Mouse (Mus musculus) stomach, embryonic 14.5 days (tissue): ENCODE measurements around the gene Itga5. TPM values are rescaled to one million over a fixed set of nuclear protein-coding genes. Genes with fewer than 3 reads are reported as not detected.

Source experiments
- ATAC-seq: fragments of 200-750 bp; cut with Nextera tagmentation; 2 replicates; pipeline ENCODE4 v1.8.0; 2017; ENCODE audit warnings: low read depth, moderate TSS enrichment; ENCODE audit not compliant: insufficient number of reproducible peaks, insufficient read depth, low FRiP score
- H3K27ac ChIP-seq: fragments of 300-500 bp; sonication (generic); 2 replicates; pipeline ENCODE4 v1.5.1; 2014; ENCODE audit warnings: mild to moderate bottlenecking, low read length, moderate library complexity, mixed read lengths
- H3K27me3 ChIP-seq: fragments of 300-500 bp; sonication (generic); 2 replicates; pipeline ENCODE4 v1.6.1; 2014; ENCODE audit warnings: low read length, control low read depth, mixed read lengths; ENCODE audit not compliant: control insufficient read depth, insufficient read depth
- H3K36me3 ChIP-seq: fragments of 300-500 bp; sonication (generic); 2 replicates; pipeline ENCODE4 v1.6.1; 2014; ENCODE audit warnings: mild to moderate bottlenecking, control low read depth, low read length, moderate library complexity, mixed read lengths; ENCODE audit not compliant: control insufficient read depth, insufficient read depth
- H3K4me1 ChIP-seq: fragments of 300-500 bp; sonication (generic); 2 replicates; pipeline ENCODE4 v1.6.1; 2014; ENCODE audit warnings: low read length, control low read depth, mixed read lengths; ENCODE audit not compliant: control insufficient read depth, insufficient read depth
- H3K4me2 ChIP-seq: fragments of 300-500 bp; sonication (generic); replicated peaks from 2 replicates; pipeline ENCODE4 v1.6.1; 2014; ENCODE audit warnings: low read depth, low read length, control low read depth
- H3K4me3 ChIP-seq: fragments of 300-500 bp; sonication (generic); 2 replicates; pipeline ENCODE4 v1.5.1; 2014; ENCODE audit warnings: low read depth, low read length, control low read depth
- H3K9ac ChIP-seq: fragments of 300-500 bp; sonication (generic); replicated peaks from 2 replicates; pipeline ENCODE4 v1.6.1; 2014; ENCODE audit warnings: low read depth, mild to moderate bottlenecking, control low read depth, low read length, moderate library complexity, mixed read lengths
- H3K9me3 ChIP-seq: fragments of 300-500 bp; sonication (generic); 2 replicates; pipeline ENCODE4 v1.6.1; 2016; ENCODE audit warnings: low read depth, low read length, control low read depth; ENCODE audit not compliant: control insufficient read depth
- WGBS: fragments of 180-500 bp; shearing (Covaris S2); extraction: QIAGEN DNeasy Blood & Tissue Kit; methylation state at CpG from one replicate; pipeline ENCODE4 v1.1.7; 2014; 5-methylcytosine and 5-hydroxymethylcytosine counted together
- polyA plus RNA-seq: library from polyadenylated mRNA; unstranded; fragments of >200 nt; fragmentation: Nextera tagmentation; extraction: Ambion mirVana; gene quantifications from 2 replicates; pipeline ENCODE4 v1.2.1, GENCODE M21; 2014

The Itga5 gene
- polyA plus RNA-seq, 1 experiment from 2014 or later, result 67.5 TPM

DNA sequence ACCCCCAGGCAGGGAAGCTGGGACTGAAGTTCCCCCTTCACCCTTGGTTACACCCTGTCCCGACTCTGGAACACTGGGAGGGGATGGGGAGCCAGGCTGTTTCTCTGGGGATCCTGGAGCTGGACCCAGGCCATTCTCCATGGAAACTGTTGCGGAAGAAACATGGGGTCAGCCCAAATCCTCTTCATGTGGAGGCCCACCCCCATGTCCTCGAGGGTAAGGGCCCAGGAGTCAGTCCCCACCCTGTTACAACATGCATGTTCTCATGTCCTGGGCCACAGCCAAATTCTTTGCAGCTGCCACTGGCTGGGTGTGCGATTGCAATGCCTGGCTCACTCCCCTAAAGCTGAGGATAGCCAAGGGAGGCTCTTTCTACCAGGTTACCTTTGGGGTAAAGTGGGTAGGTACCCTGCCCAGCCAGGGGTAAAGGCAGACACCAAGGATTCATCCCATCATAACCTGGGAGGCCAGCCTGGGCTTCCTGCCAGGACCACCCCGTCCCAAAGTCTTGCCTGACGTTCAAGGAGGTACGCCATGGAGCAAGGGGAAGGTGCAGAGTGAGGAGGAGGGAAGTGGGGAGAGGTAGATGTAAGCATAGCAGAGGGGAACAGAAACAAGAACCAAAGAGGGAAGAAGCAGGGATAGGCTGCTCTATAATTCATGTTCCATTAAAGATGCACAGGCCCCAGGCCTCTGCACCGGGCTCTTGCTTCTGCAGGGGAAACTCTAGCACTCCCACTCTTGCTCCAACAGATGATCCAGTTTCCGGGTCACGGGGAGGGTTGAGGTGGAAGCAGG, 50.4 kb downstream of the Itga5 start:
- 68% methylated on average over 10 of the region's 10 CpGs for WGBS

GRCm38 (mm10) chr15:103315011-103315502, 51.5 kb downstream of the Itga5 start:
- WGBS, result 5% methylated on average over 18 of the region's 18 CpGs
- ATAC-seq, result peak; percentile 53; the same call in 1 of the 2 replicates
- H3K27ac ChIP-seq, result no peak overlapping the region
- H3K36me3 ChIP-seq, result peaks cover 10% of the 10 kb centered on the region; the same call in 1 of the 2 replicates
- H3K27me3 ChIP-seq, result no peaks in the 10 kb centered on the region
- peak overlapping the region; percentile 18 for H3K4me3 ChIP-seq
- H3K4me2 ChIP-seq, result peak overlapping the region; percentile 46
- peaks cover 23% of the 10 kb centered on the region; the same call in 1 of the 2 replicates for H3K4me1 ChIP-seq
- no peaks in the 10 kb centered on the region for H3K9me3 ChIP-seq
- H3K9ac ChIP-seq, result no peak overlapping the region

More for the DNA sequence above, 50.4 kb downstream of the Itga5 start:
- Histone ChIP-seq H3K9me3 (no peaks in the 10 kb centered on the region), H3K4me1 (peaks cover 23% of the 10 kb centered on the region; the same call in 1 of the 2 replicates), H3K9ac (no peak overlapping the region), H3K4me2 (no peak overlapping the region), H3K27ac (no peak overlapping the region), H3K4me3 (no peak overlapping the region), H3K27me3 (no peaks in the 10 kb centered on the region), H3K36me3 (peaks cover 10% of the 10 kb centered on the region; the same call in 1 of the 2 replicates)
- no peak for ATAC-seq

DNA sequence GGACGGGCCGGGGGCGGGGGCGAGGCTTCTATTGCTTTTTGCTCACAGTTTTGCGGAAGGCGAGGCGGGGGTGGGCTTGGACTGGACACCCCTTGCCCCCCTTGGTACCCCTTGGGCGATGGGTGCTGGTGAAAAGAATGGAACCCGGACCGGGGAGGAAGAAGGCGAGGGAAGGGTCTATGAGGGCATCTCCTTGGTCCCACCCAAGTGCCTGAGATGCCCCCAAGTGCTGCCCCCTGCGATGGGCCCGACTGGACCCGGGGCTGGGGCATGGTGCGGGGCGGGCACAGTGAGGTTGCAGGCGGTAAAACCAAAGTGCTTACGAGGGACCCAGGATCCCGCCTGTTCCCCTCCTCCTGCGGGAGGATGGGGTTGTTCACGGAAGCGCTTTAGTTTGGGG, 52.4 kb downstream of the Itga5 start:
- H3K4me2 ChIP-seq, result peak overlapping the region; percentile 46
- no peaks in the 10 kb centered on the region for H3K27me3 ChIP-seq
- no peak for ATAC-seq
- no peak overlapping the region for H3K27ac ChIP-seq
- H3K9ac ChIP-seq, result no peak overlapping the region
- H3K4me3 ChIP-seq, result peak overlapping the region; percentile 18; the same call in 1 of the 2 replicates
- H3K9me3 ChIP-seq, result no peaks in the 10 kb centered on the region
- H3K36me3 ChIP-seq, result peaks cover 10% of the 10 kb centered on the region; the same call in 1 of the 2 replicates
- peaks cover 23% of the 10 kb centered on the region; the same call in 1 of the 2 replicates for H3K4me1 ChIP-seq
- WGBS, result 52% methylated on average over 22 of the region's 22 CpGs

DNA sequence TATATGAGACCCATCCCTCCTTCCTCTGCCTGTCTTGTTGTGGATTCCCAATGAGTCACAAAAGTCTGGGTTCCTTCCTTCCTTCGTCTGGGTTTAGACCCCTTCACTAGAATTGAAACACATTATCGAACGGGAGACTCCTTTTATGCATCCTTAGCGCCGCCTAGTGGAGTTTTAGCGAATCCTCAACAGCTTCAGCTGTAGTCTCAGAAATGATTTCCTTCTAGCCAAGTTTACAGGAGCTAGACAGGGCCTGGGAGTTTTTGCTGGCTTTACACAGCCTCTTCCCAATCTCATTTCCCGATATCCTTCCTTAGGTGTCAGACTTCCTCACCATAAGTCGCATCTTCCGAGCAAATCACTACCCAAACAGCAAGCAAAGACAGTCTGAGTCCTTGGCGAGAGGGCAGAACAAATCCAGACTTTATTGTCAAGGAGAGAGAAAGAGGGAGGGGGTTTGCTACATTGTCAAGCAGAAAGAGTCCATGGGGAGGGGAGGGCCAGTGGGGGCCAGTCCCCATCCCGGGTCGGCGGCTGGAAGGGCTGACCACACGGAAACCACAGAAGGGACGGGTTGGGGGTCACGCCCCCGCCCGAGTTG, 53.0 kb downstream of the Itga5 start:
- no peaks in the 10 kb centered on the region for H3K27me3 ChIP-seq
- no peaks in the 10 kb centered on the region for H3K9me3 ChIP-seq
- 19% methylated on average over 18 of the region's 18 CpGs for WGBS
- H3K9ac ChIP-seq, result no peak overlapping the region
- H3K4me1 ChIP-seq, result peaks cover 23% of the 10 kb centered on the region; the same call in 1 of the 2 replicates
- H3K4me2 ChIP-seq, result peak overlapping the region; percentile 46; the same call in 1 of the 2 replicates
- ATAC-seq, result no peak
- H3K27ac ChIP-seq, result no peak overlapping the region
- H3K4me3 ChIP-seq, result no peak overlapping the region
- H3K36me3 ChIP-seq, result peaks cover 10% of the 10 kb centered on the region; the same call in 1 of the 2 replicates

DNA sequence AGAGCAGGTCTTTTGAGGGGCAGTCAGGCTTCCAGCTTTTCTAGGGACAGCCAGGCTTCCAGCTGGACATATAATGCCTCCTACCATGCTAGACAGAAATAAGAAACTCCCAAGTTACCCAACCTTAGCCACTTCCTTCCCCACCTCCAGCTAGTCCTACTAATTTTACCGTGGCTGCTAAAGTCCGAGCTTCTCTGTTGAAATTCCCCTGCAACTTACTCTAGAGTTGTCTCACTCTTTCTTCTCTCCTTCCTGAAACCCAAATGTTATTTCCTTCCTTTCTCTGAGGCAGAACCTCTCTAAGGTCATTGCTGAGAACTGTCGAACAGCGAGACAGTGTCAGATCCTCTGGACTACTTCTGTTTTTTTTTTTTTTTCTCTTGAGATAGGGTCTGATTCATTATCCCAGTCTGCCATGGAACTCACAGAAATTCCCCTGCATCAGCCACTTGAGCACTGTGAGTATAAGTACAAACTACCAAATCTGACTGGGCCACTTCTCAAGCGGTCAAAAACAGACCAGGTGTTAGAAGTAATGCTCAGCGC, 56.1 kb downstream of the Itga5 start, which contains the start of gene Gpr84:
Gene Gpr84, minus strand, starts transcription at position 248 of the 546 bp plus-strand sequence.
- Histone ChIP-seq H3K4me1 (peaks cover 33% of the 10 kb centered on the region), H3K27ac (no peak within 1 kb of the TSS; the same call in 1 of the 2 replicates), H3K9ac (no peak within 1 kb of the TSS), H3K36me3 (no peaks in the 10 kb centered on the region), H3K4me3 (no peak within 1 kb of the TSS), H3K9me3 (no peaks in the 10 kb centered on the region), H3K4me2 (no peak within 1 kb of the TSS), H3K27me3 (no peaks in the 10 kb centered on the region)
- no peak for ATAC-seq
- 60% methylated on average over 6 of the region's 6 CpGs for WGBS

DNA sequence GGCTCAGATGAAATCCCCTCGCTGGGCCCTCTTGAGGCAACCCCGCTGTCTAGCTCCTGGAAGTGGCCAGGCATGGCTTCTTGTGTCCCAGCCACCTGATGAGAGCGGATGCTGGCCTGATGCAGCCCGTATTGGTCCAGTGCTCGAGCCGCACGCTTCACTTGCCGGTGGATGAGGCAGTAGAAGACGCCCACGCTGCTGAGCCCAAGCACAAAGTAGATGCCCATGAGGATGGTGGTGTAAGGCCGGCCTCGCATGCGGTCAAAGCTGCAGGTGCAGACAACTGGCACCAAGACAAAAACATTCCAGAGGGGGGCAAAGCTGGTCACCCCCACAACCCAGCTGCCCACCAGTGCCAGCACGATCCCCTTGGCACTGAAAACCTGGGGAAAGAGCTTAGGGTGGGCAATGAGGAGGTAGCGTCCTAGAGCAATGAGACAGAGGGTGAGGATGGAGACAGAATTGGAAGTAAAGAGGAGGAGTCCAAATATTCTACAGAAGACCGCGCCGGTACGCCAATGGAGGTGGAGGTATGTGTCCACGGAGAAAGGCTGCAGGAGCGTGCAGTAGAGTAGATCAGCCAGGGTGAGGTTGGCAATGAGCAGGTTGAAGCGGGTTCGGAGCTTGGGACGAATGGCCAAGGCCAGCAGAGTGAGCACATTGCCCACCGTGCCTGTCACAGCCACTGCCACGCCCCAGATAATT, 57.5 kb downstream of the Itga5 start:
- 65% methylated on average over 26 of the region's 26 CpGs for WGBS
- Histone ChIP-seq H3K4me2 (peak overlapping the region; percentile 35), H3K27ac (no peak overlapping the region; the same call in 1 of the 2 replicates), H3K36me3 (no peaks in the 10 kb centered on the region), H3K27me3 (no peaks in the 10 kb centered on the region), H3K9ac (no peak overlapping the region), H3K4me3 (no peak overlapping the region), H3K9me3 (no peaks in the 10 kb centered on the region), H3K4me1 (peaks cover 30% of the 10 kb centered on the region)
- no peak for ATAC-seq

DNA sequence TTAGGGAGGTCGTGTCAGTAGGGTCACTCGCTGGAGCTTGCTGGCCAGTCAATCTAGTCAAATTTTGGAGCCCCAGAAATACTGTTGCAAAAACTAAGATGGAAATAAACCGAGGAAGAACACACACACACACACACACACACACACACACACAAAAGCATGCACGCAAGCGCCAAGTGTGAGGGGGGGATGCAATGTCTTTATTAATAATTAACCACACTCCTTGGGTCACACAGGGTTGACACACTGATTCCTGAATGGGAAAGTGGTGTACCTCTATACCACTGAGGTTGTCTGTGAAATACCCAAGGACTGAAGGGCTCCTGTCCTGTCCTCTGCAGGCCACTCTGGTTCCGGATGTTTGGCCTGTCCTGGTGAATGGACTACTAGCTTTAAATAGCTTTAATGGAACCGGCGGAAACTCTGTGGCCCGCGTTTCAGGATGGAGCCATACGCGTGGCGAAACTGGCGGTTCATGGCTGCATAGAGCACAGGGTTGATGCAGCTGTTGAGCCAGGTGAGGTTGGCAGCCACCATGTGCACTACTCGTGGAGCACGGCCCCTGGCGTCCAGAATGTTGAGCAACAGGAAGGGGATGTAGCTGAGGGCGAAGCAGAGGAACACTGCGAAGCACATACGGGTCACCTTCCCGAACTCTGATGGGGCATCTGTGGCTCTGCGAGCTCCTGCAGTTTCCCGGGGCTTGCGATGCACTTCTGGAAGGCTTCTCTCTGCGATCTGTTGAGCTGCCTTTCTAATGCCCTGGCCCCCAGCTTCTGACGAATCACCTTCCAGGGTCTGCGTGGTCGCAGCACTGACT, 58.3 kb downstream of the Itga5 start:
- Histone ChIP-seq H3K36me3 (no peaks in the 10 kb centered on the region), H3K4me1 (peaks cover 34% of the 10 kb centered on the region), H3K27ac (no peak overlapping the region), H3K4me2 (peak overlapping the region; percentile 35), H3K4me3 (no peak overlapping the region), H3K9me3 (no peaks in the 10 kb centered on the region), H3K9ac (no peak overlapping the region), H3K27me3 (no peaks in the 10 kb centered on the region)
- no peak for ATAC-seq
- 38% methylated on average over 28 of the region's 28 CpGs for WGBS
